Mouse (Mus musculus): ENCODE results near the gene Fanci.

DNA sequence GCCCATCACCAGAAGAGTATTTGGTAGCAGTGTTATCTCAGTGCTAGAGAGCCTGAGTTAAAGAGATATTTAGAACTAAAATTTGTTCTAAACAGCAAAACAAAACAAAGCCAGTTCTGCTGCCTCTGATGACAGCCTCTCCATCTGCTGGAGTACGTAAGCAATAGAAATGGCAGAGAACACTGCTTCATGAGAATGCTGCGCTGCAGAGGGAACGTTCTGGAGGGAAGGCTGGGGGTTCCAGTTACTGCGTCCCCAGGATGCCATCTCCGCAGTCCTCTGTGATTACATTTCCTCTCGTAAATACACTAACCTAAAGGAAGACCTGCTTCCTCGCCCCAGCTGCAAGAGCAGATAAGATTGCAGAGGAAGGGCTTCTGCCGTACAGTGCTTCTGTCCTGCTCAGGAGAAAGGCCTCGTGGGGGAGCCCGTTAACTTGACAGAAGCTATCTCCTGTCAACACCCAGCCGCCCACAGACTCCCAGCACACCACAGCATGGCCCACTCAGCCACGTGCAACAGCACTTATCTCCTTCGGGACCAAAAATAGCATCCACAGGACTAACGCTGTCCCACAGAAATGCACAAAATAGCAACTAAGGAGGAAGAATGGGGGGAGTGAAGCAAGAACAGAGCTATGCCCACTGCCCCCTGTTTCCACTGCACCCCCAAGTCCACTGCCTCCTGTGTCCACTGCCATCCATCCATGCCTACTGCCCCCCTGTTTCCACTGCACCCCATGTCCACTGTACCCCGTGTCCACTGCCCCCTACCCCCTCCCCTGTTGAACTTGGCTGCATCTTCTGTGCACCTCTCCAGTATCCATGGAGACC is 33.2 kb upstream of the Fanci start:
- TF ChIP-seq GATA1 (IDR thresholded peaks at IDR 0.05; ENCODE audit: borderline replicate concordance, low read length) (peak; percentile 65; the same call in 1 of the 3 replicates), FLI1 (IDR thresholded peaks at IDR 0.05; ENCODE audit: low read length) (no peak)

Data from megakaryocyte, embryonic 14.5 days (primary cell).